Mouse (Mus musculus) layer of hippocampus, postnatal 14 days (tissue): ENCODE measurements around the gene Adcy3. TPM values are rescaled to one million over a fixed set of nuclear protein-coding genes. Genes with fewer than 3 reads are reported as not detected.
A peak's percentile ranks its signal among the peaks of the same experiment; 100 is the strongest.

ENCODE experiments used
- DNase-seq, 2 experiments: peaks; one replicate each; pipeline ENCODE4 v3.0.0; 2021 to 2022; ENCODE audit warnings: low spot score in 2 of 2, mixed read lengths in 1 of 2
- total RNA-seq, 2 experiments: library from RNA; stranded (reverse); gene quantifications; 2 replicates each; pipeline ENCODE4 v1.2.3; 2021

The Adcy3 gene
- total RNA-seq, 2 experiments from 2014 or later = 44.8 to 49.4 TPM

GRCm38 (mm10) chr12:4179671-4180233 lies 46.8 kb downstream of the Adcy3 start:
- no peak for DNase-seq

- DNase-seq = no peak
These were observed 47.6 kb downstream of the Adcy3 start for GRCm38 (mm10) chr12:4180507-4180906.

- no peak for DNase-seq
These were observed 51.7 kb downstream of the Adcy3 start for GRCm38 (mm10) chr12:4184648-4185047.

GRCm38 (mm10) chr12:4188171-4189059 lies 55.5 kb downstream of the Adcy3 start:
- no peak for DNase-seq

- DNase-seq = no peak
These were observed 56.2 kb downstream of the Adcy3 start for GRCm38 (mm10) chr12:4189060-4189447.

GRCm38 (mm10) chr12:4192514-4192913 lies 59.6 kb downstream of the Adcy3 start:
- DNase-seq = no peak

- DNase-seq = no peak
These were observed 60.3 kb downstream of the Adcy3 start for GRCm38 (mm10) chr12:4193025-4193740.

- DNase-seq = no peak
These were observed 61.7 kb downstream of the Adcy3 start for GRCm38 (mm10) chr12:4194643-4195042.

- no peak for DNase-seq
These were observed 65.8 kb downstream of the Adcy3 start for GRCm38 (mm10) chr12:4198702-4199101.

GRCm38 (mm10) chr12:4199271-4199670 lies 66.4 kb downstream of the Adcy3 start:
- DNase-seq = no peak

- no peak for DNase-seq
These were observed 68.7 kb downstream of the Adcy3 start for GRCm38 (mm10) chr12:4201454-4202200.

GRCm38 (mm10) chr12:4202206-4202605 lies 69.3 kb downstream of the Adcy3 start:
- DNase-seq = no peak

- DNase-seq = no peak
These were observed 73.2 kb downstream of the Adcy3 start for GRCm38 (mm10) chr12:4206106-4206505.

- DNase-seq = peak; percentile 58 to 61
These were observed 75.7 kb downstream of the Adcy3 start for GRCm38 (mm10) chr12:4208405-4209133.

- no peak for DNase-seq
These were observed 76.3 kb downstream of the Adcy3 start for GRCm38 (mm10) chr12:4209196-4209595.

- DNase-seq = no peak
These were observed 78.3 kb downstream of the Adcy3 start for GRCm38 (mm10) chr12:4211174-4211573.

- no peak for DNase-seq
These were observed 80.0 kb downstream of the Adcy3 start for GRCm38 (mm10) chr12:4212908-4213307.

GRCm38 (mm10) chr12:4230156-4230555 lies 97.3 kb downstream of the Adcy3 start:
- DNase-seq = no peak

GRCm38 (mm10) chr12:4232777-4233176 lies 99.9 kb downstream of the Adcy3 start:
- DNase-seq = no peak
